Mouse (Mus musculus) heart, postnatal 4 days (tissue): ENCODE measurements around the gene Map3k6. TPM values are rescaled to one million over a fixed set of nuclear protein-coding genes. Genes with fewer than 3 reads are reported as not detected.

ENCODE experiments used
- DNase-seq: peaks from one replicate; pipeline ENCODE4 v3.0.0; 2021
- total RNA-seq, 2 experiments: library from RNA; stranded (reverse); gene quantifications; 2 replicates each; pipeline ENCODE4 v1.2.3; 2021

The Map3k6 gene
- total RNA-seq = 1 to 10 TPM; 6.3 to 6.8 TPM

DNA sequence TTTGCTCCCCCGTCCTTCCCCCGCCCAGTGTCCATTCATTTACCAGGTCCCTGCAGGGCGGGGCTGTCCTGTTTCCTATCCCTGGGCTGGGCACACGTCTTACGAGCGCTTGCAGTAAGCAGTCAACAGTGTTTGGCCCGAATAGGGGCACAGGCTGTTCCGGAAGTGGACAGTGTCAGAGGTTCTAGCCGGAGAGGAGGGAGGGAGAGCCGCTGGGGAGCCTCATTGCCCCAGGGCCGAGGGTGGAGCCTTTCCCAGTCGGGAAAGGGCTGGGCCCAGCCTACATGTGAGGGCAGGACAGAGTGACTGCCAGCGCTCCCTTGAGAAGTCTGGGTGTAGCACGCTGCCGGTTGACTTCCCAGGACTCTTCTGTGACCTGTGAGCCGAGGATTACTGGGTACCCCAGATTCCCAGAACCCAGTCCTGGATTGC lies at the start of gene Map3k6:
Gene Map3k6, plus strand, starts transcription at position 329 of the 432 bp plus-strand sequence.
- DNase-seq = peak; percentile 76

DNA sequence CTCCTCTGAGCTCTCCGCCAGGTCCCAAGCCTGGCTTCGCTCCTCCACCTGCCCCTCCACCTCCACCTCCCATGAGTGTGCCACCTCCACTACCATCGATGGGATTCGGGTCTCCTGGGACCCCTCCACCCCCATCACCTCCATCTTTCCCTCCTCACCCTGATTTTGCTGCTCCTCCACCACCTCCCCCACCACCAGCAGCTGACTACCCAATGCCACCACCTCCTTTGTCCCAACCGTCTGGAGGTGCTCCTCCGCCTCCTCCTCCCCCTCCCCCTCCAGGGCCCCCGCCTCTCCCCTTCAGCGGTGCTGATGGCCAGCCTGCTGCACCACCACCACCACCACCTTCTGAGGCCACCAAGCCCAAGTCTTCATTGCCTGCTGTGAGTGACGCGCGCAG lies 46.1 kb upstream of the Map3k6 start:
- no peak for DNase-seq

DNA sequence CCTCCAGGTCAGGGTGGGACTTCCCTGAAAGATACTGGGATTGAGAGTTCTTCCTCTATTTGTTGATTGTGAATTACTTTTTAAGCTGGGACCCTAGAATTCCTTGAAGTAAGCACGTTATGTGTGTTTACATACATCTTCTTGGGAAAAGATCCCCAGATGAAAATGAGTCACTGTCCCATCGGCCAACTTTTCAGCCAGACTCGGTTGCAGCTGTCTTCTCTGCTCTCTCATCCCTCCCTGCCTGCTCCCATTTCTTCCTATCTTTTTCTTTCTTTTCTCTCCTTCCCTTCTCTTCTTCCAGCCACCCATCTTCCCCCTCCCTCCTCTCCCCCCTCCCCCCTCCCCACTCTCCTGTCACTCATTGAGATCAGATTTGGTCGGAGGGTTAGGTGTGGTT lies 45.6 kb upstream of the Map3k6 start:
- DNase-seq = no peak

DNA sequence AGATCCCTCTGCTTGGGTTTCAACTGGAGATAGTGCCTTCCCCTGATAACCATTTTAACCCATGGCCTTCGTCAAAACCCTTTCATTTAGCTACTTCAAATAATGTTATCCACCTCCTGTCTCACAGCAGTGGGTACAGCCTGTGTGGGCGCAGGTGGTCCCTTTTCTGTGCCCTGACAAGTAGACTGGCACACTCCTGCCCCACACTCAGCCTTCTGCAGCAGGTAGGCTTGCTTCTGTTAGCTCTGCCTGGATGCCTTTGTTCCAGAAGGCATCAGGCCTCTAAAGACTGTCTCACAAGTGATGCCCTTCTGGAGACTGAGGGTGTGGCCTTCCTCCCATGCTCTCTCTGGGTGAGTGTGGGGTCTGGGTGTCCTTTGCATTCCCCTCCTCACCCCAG lies 44.5 kb upstream of the Map3k6 start:
- DNase-seq = no peak

DNA sequence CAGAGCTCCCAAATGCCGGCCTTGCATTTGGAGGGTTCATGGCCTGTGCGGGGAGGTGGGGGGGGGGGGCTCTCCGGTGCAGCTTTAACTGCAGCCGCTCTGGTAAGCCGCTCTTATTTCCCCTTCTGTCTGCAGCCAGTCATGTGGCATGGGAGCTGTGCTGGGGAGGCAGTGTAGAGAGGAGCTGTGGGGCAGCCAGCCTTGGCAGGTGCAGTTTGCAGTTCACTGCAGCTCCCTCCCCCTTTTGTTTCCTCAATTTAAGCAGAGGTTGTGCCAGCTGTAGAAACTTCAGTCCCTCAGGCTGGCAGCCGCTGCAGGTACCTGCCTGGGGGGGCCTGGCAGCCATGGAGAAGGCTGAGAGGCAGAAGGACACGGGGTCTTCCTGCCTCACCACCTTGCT lies 43.8 kb upstream of the Map3k6 start:
- DNase-seq = no peak

DNA sequence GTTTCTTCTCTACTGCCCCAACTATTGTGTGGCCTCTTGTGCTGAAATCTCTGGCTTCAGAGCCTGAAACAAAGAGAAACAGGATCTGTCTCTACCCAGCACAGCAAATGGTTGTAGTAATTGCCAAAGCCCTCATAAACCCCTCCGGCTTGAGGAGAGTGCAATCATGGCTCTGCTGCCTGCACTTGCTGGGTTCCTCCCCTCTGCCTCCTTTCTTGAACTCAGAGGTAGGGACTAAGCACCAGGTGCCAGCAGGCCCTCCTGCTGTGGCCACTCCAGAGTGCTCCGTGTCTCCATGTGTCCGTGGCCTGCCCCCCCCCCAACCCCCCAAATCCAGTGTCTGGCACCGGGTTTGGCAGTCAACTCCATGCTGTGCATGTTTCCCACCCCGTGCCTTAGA lies 43.3 kb upstream of the Map3k6 start:
- no peak for DNase-seq

DNA sequence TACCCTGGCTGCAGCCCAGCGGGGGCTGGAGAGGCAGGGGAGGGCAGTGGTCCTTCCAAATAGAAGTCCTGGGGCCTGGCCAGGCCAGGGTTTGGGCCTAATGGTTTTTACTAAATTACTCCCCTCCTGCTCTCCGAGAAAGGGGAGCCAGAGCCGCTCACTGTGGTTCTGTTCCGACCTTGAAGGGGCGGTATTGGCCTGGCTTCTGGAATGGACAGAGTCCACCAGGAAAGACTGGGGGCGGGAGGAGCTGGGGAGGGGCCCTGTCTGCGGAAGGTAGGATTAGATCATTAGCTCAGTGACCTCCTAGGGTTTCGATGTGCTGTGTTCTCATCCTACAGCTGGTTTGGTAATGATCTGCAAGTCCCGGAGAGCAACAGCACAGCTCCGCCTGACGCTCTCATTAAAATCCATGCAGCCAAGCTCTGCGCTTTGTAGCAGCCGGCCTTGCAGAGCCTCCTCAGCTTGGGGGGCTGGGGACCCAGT lies 42.8 kb upstream of the Map3k6 start:
- DNase-seq = peak; percentile 51

DNA sequence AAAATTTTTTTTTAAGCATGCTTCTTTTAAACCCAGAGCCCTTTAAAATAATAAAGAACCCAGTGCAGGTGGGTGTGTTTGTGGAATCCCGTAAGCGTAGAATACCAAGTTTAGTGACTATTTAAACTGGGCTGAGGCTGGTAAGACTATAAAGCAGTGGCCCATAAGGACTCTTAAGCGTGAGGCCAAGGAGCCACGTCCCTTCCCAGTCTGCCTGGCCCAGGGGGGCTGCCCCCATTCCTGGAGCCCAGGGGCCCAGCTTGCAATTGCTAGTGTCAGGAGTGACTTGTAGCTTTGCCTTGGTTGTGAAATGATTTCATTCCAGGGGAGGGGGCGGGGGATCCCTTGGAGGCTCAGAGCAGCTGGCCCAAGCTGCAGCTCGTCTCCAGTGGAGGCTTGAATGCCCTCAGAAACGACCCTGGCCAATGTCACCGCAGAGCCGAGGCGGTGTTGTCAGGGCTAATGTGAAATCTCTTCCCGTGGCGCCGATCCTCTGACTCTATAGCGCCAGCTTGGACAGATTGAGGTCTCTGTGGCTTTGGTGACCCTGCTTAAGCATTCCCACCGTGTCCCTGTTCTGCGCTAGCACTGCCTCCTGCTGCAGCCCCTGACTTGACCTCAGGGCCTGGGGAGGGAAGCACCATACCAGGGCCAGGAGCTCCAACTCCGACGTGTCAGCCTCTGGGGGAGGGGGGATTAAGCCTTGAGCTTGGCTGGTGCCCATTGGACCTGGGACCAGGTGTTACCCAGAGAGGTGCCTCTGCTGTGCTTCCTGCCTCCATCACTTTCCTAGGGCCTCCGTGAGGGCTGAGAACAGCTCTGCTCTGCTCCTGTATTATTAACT lies 42.1 kb upstream of the Map3k6 start:
- peak; percentile 48 for DNase-seq

DNA sequence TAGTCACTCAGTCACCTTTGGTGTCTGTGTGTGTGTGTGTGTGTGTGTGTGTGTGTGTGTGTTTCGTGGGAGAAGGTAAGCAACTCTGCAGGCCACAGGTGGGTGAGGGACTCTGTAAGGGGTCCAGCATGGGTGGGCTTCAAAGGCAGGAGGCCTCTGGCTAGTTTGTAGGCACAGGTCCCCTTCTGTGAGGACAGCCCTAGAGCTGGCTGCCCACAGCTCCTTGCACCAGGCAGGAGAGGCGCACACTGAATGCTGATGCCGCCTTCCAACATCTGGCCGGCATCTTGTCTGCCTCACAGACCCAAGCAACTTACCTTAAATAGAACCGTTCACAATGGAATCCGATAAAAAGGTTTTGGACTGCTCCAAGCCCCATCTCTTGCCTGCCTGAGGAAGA lies 40.9 kb upstream of the Map3k6 start:
- DNase-seq = no peak

DNA sequence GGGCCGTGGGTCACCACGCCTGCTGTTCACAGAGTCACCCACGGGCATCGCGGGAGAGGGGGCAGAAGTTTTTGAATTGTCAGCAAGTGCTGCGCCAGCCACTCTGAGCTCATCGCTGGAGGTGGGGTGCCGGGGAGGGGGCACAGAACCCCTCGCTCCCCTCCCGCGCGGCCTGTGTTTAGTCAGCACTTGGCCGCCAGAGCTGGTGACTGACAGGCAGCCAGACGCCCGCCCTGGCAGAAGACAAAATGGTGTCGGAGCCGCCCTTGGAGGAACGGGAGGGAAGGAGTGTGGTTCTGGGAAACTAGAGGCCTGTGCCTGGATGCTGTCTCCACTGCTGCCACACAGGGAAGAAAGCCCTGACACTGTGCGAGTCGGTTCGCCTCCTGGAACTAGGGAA lies 40.3 kb upstream of the Map3k6 start:
- peak; percentile 63 for DNase-seq

DNA sequence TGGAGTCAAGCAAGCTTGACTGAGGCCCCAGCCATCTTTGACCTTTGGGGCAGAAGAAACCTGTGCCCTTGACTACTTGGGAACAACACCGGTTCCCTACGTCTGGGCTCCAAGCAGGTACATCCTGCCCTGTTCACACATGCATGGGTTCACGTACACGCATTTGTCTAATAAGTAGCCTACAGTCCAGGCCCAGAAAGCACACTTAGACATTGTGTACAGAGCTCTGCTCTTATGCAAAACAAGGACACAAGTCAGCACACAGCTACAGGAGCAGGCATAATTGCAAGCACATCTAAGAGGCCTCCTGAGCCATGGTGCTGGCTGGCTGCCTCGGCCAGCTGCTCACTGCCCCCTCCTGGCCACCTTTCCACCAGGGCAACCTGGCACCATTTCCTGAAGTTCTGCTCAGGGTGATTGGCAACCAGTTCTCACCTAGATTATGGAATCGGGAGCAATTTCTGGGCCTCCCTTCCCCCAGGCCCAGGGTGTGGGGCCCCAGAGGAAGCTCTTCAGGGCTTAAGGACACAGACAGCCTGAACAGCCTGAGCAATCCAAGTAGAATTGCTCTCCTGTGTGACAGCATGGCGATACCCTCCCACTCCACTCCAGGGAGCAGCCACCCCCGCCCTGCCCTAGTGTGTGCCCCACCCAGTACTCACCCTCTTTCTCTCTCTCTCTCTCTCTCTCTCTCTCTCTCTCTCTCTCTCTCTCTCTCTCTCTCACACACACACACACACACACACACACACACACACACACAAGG lies 39.4 kb upstream of the Map3k6 start:
- DNase-seq = peak; percentile 80

DNA sequence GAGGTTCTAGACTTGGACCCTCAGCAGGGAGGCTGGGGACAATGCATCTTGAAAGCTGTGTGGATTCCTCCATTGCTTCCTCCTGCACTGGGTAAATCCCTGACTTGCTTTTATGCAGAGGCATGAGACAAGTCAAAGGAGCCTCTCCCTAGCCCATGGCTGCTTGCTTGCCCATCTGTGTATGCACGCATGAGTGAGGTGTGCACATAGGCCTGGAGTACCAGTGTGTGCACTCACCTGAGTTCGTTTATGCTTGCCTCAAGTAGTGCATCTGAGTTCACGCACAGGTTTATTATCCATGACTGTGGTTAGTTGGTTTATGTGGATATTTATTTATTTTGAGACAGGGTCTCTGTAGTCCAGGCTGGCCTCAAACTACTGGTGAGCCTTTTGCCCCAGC lies 38.4 kb upstream of the Map3k6 start:
- DNase-seq = no peak

DNA sequence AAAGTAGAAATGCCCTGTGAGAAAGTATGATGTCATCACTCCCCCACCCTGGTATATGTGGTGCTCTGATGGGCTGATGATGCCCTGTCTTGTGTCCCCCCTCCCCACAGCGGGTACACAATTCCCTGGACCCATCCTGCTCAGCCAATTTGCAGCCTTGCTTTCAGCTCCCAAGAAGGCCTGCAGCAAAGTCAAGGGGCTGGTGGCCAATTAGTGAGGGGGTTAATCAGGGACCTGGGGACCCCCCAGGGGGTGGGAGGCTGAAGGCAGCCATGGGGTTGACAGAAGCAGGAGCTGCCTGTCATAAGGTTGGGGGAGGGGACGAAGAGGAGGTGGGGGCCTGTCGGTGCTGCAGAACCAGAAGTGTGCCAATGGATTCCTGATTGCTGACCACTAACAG lies 37.0 kb upstream of the Map3k6 start:
- DNase-seq = no peak

DNA sequence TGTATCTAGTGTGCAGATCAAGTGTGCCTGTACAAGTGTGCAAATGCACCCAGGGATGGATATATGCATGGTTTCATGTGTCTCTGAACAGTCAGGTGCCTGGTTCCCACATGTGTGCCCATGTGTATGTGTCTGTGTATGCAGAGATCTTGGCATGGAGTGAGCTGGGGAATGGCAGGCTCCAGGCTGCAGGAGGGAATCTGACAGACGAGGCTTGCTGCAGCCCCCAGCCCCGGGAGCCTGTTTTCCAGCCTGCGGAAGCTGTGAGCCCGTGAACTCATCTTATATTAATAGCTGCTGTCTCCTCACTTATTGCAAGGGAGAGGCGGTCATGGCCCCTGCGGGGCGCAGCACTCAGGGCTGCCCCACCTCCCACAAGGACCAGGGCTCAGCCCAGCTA lies 36.2 kb upstream of the Map3k6 start:
- no peak for DNase-seq

DNA sequence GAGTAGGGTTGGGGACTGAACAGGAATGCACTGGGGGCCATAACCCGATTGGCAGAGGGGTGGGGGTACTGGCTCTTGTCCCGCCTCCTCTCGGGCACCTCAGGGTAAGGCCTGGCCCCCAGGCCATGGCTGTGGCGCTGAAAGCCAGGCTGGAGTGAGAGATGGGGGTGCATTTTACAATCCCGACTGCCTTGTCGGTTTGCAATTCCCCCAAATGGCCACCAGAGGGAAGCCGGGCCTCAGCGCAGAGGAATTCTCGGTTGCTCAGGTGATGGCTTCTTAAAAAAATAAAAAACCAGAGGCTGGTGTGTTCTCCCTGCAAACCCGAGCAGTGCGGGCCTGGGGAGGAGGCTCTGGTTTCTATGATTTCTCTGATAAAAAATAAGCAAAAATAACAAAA lies 31.3 kb upstream of the Map3k6 start:
- peak; percentile 64 for DNase-seq

DNA sequence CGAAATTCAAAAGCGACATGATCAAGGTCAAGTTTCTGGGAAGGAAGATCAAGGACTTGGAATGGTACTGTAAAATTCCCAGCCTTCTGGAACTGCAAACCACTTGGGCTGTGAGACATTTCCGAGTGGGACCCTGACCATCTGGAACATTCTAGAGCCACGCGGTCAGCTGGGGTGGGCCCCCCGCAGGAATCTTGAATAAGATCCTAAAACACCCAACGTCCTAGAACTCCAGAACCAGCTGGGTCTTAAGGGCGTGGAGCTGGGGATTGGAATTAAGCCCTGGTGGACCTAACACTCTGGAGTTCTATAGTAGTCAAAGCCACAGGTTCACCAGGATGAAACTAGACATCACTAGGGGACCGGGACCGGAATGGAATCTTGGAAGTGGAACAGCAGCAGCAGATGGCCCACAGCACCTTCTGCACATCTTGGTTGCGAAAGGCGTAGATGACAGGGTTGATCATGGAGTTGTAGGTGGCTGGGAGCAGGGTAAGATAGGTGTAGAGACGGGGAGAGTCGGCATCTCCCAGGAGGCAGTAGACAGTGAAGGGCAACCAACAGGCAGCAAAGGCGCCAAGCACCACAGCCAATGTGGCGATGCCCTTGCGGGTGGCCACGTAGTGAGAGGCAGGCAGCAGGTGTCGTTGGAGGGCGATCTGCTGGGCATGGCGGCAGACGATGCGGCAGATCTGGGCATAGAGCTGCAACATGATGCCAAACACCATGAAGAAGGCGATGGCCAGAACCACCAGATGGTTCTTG lies 30.4 kb upstream of the Map3k6 start:
- no peak for DNase-seq

DNA sequence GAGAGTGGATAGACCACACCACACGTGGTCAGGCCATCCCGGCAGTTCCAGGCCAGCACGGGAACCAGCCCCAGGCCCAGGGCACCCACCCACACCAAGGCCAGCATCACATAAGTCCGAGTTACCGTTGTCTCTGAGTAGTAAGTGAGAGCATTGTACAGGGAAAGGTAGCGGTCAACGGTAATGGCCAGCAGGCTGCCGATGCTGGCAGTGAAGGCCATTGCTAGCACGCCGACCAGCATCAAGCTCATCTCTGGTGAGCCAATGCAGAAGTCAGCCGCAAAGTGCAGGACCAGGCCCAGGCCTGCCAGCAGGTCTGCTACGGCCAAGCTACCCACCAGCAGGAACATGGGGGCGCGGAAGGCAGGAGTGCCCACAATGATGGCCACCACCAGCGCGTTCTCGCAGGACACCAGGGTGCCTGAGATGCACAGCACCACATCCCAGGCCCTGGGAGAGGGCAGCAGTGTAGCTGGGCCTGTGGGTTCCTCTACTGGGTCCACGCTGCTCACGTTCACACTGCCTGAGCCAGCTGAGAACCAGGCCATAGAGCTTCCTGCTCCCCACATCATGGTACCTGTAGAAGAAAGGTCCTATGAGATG lies 29.7 kb upstream of the Map3k6 start:
- no peak for DNase-seq

DNA sequence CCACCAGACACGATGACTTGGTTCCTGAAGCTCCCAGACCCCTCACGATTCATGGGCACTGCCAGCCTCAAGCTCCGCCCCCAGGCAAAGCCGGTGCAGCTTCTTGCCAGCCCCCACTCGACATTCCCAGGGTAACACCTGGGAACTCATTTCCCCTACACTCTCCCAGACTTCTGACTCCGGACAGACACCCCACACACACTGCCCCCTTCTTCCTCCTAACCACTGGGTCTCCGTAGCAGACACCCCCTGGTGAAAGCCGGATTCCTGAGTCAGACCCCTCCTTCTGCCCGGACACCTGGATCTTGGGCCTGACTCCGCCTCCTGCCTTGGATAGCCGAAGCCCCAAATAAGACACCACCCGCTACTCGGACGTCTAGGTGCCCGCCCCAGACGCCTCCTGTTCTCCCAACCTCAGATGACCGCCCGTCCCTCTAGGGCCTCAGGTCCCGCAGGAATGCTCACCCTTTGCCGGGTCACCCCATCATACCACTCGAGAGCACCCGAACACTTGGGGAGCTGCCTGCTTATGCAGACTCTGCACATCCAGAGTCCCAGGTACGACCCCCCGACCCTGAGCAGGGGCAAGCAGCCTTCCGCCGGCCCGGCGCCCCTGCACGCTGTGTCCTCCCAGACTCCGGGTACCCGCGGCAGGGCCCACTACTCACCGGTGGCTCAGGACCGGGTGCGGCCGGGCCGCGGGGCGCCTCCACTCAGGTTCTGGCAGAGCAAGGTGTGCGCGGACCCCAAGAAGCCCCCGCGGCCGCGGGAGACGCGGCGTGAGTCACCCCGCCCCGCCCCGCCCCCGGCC lies 28.7 kb upstream of the Map3k6 start, which contains the start of the genes Cd164l2 and Gpr3:
Gene Cd164l2, plus strand, starts transcription at position 381 of the 811 bp plus-strand sequence.
Gene Gpr3, minus strand, starts transcription at position 786 of the 811 bp plus-strand sequence.
- DNase-seq = no peak

DNA sequence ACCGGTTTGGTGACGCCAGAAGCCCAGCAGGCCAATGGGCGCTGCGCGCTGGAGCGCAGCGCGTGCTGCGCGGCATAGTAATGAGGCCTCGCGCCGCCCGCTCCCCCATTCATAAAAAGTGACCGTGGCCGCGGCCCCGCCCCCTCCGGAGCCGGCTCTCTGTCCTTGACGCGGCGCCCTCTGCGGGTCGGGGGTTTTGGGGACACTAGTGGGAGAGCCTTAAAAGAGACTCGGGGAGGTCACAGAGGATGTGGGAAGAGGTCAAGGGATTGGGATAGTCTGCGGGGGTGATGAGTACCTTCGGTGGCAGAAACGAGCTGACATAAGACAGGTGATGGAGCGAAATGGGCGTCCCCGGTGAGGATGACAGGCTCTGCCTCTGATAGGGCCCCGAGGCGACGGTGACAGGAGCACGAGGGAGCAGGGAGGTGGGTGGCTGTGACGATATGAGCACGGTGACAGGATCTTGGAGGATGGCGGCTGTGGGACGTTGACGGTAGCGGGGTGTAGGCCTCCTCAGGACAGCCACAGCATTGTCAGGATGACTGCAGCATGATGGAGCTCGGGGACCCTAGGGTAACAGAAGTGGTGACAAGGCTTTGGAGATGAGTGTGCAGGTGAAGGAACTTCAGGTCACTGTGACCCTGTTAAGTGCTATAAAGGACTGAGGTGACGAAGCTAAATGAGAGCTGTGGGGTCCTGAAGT lies 27.9 kb upstream of the Map3k6 start:
- DNase-seq = peak; percentile 85

DNA sequence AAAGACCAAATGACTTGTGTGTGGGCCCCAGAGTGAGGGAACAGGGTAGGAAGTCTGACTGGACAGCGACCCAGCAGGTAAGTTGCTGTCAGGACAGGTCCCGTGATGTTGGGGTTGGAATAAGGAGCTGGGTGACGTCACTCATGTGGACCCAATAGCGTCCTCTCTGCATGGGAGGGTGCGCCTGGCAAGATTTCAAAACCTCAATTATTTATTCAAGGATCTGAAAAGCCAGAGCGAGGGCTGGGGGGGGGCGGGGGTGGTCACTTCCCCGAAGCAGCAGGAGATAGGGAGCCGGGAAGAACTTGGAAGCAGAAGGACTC lies 27.4 kb upstream of the Map3k6 start:
- no peak for DNase-seq

DNA sequence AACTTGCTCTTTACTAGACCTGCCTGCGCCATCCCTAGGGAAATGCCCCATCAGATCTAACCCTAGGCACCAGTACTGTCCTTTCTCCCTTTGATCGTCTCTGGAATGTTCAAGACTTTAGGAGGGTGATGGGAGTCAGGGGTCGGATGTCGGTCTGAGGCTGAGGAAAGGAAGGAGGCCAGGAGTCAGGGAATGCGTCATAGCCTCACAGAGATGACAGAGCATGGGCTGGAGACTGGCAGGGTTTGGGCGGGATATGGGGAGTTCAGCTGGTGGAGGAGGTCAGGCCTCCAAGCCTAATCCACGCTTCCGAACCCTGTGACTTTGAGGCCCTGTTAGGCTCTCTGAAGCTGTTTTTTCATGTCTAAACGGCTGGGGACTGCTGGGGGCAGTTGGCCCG lies 27.0 kb upstream of the Map3k6 start:
- DNase-seq = no peak
